Mouse (Mus musculus): ENCODE data around the gene Pard6b. TPM values are rescaled to one million over a fixed set of nuclear protein-coding genes. Genes with fewer than 3 reads are reported as not detected.

Gene Pard6b
- polyA plus RNA-seq, 1 experiment from 2014 or later, result 10.1 TPM

DNA sequence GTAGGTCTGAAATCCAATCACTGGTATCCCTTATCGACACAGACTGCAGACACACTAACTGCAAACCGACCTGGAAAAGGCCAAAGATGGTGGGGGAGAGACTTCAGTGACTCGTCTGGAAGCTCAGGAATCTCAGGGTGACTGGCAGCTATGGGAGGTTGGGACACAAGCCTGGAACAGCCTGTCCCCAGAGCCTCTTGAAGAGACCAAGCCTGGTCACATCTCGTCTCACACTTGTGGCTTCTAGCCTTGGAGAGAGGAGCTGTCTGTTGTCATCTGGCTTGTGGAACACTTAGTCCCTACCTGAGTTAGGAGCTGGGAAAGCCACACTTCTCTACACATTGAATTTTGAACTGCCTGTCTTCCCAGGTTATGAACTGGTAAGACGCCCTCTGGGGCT is 10.4 kb upstream of the Pard6b start:
- no peaks in the 10 kb centered on the region for H3K27me3 ChIP-seq (replicated peaks)
- no peak overlapping the region for H3K9ac ChIP-seq
- H3K4me1 ChIP-seq, result peaks cover 9% of the 10 kb centered on the region
- H3K4me2 ChIP-seq (replicated peaks), result no peak overlapping the region
- no peaks in the 10 kb centered on the region for H3K9me3 ChIP-seq
- no peak overlapping the region for H3K27ac ChIP-seq
- no peak overlapping the region for H3K4me3 ChIP-seq
- H3K36me3 ChIP-seq, result no peaks in the 10 kb centered on the region
- 71% methylated on average over 5 of the region's 5 CpGs for WGBS
- no peak for ATAC-seq (ENCODE audit: low FRiP score, low read depth)

DNA sequence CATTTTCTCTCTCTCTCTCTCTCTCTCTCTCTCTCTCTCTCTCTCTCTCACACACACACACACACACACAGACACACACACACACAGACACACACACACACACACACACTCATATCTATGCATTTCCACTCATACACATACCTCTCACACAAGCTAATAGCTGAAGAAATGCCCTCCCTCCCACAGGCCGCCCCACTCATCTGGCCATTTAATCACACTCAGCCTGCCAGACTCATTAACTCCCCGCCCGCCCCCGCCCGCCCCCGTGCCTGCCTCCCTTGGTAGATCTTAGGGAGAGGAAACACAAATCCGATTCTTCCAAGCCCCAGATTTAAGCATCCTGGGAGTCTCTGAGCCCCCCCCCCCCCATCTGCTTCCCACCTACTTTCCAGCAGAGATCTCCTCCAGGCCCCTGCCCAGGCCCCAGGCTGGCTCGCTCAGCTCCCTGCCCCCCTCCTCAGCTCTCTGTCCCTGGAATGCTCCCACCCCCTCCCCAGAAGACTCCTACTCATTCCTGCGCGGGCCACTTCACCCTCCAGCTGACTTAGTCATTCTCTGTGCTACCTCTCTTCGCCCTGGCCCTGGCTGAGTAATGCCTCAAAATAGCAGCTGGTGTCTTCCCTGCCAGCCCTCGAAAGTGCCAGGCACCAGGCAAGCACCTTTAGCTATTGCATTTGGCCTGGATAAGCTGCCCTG is 8.2 kb upstream of the Pard6b start:
- no peaks in the 10 kb centered on the region for H3K36me3 ChIP-seq
- H3K27me3 ChIP-seq (replicated peaks), result no peaks in the 10 kb centered on the region
- H3K4me2 ChIP-seq (replicated peaks), result peak overlapping the region; percentile 16
- no peak overlapping the region; the same call in 1 of the 2 replicates for H3K9ac ChIP-seq
- H3K27ac ChIP-seq, result no peak overlapping the region
- no peak overlapping the region for H3K4me3 ChIP-seq
- peaks cover 9% of the 10 kb centered on the region for H3K4me1 ChIP-seq
- no peaks in the 10 kb centered on the region for H3K9me3 ChIP-seq
- WGBS, result 15% methylated on average over 11 of the region's 12 CpGs
- ATAC-seq (ENCODE audit: low FRiP score, low read depth), result no peak

GRCm38 (mm10) chr2:168073722-168074121 is 7.1 kb upstream of the Pard6b start:
- Histone ChIP-seq H3K4me2 (replicated peaks) (no peak overlapping the region), H3K4me3 (no peak overlapping the region), H3K27ac (no peak overlapping the region), H3K9ac (no peak overlapping the region), H3K27me3 (replicated peaks) (no peaks in the 10 kb centered on the region), H3K4me1 (peaks cover 9% of the 10 kb centered on the region), H3K9me3 (no peaks in the 10 kb centered on the region), H3K36me3 (no peaks in the 10 kb centered on the region)
- WGBS, result 68% methylated on average over 5 of the region's 5 CpGs
- ATAC-seq (ENCODE audit: low FRiP score, low read depth), result no peak

DNA sequence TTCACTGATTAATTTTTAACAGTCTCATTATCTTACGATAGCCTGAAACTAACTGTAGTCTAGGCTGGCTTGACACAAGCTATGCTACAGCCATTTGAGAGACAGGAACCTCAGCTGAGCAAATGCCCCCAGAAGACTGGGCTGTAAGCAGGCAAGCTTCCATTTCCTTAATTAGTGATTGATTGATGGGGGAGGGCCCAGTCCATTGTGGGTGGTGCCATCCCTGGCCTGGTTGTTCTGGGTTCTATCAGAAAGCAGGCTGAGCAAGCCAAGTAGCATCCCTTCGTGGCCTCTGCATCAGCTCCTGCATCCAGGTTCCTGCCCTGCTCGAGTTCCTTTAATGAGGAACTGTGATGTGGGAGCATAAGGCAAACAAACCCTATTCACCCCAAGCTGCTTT is 6.3 kb upstream of the Pard6b start:
- no peaks in the 10 kb centered on the region for H3K27me3 ChIP-seq (replicated peaks)
- peaks cover 9% of the 10 kb centered on the region for H3K4me1 ChIP-seq
- no peak overlapping the region for H3K4me3 ChIP-seq
- no peak for ATAC-seq (ENCODE audit: low FRiP score, low read depth)
- no peak overlapping the region for H3K27ac ChIP-seq
- WGBS, result 55% methylated on average over 3 of the region's 3 CpGs
- no peak overlapping the region for H3K4me2 ChIP-seq (replicated peaks)
- H3K9me3 ChIP-seq, result no peaks in the 10 kb centered on the region
- H3K9ac ChIP-seq, result no peak overlapping the region
- H3K36me3 ChIP-seq, result no peaks in the 10 kb centered on the region

DNA sequence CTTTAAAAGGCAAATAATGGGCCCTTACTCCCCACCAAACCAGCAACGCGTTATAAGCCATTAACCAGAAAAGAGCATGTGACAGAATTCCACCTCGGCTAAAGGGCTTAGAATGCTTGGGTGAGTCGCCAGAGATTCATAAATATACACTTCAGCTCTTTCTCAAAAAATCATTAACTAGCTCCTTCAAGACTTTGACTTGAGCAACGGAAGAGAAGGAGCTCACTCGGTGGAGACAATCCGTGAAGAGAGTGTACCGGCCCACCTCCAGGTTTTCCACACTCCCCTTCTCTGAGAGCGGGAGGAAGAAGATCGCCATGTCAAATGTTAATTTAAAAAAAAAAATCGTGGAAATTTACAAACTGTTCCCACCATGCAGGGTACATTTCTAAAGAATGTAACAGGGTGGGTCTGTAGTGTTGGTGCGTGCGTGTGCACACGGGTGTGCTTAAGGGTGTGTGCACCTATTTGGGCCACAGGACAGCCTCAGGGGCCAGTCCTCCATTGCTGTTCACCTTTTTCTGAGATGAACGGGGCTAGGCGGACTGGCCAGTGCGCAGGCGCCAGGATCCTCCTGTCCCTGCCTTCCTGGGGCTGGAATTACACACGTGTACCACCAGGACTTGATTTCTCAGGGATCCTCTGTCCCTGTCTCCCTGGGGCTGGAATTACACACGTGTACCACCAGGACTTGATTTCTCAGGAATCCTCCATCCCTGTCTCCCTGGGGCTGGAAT is 3.8 kb upstream of the Pard6b start:
- Histone ChIP-seq H3K4me2 (replicated peaks) (no peak overlapping the region), H3K9ac (no peak overlapping the region), H3K4me3 (no peak overlapping the region), H3K36me3 (no peaks in the 10 kb centered on the region), H3K27me3 (replicated peaks) (peaks cover 4% of the 10 kb centered on the region; the same call in 1 of the 2 replicates), H3K4me1 (peaks cover 20% of the 10 kb centered on the region), H3K27ac (no peak overlapping the region), H3K9me3 (no peaks in the 10 kb centered on the region)
- ATAC-seq (ENCODE audit: low FRiP score, low read depth), result no peak
- WGBS, result 83% methylated on average over 20 of the region's 20 CpGs

DNA sequence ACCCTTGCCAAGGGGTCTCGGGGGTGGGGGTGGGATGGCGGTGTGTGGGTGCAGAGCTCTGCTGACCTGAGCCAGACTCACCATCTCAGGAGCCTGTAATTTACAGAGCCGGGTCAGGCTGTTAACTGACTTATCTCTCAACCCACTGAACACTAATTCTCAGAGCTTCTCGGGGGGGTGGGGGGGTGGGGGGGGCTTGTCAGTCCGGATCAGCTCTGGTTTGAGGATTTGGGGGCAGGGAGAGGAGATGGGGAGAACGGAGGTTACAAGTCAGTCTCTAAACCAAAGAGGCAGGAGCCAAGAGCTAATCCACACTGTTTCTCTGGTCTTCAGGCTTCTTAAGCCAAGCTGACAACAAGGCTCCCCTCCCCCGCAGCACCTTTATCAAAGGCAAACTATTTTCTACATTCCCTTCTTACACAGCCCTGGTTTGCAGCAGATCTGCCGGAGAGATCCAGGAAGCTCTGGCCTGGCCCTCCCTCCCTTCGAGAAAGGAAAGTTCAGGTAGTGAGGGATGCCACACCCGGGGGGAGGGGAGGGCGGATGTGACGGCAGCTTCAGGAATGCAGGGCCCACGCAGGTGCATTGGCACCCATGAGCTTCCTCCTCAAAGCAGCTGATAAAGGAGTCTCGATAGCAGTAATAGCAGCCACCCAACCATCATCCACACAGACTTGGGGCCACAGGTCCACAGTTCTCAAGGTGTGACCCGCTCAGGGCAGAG is 2.5 kb upstream of the Pard6b start:
- no peak for ATAC-seq (ENCODE audit: low FRiP score, low read depth)

DNA sequence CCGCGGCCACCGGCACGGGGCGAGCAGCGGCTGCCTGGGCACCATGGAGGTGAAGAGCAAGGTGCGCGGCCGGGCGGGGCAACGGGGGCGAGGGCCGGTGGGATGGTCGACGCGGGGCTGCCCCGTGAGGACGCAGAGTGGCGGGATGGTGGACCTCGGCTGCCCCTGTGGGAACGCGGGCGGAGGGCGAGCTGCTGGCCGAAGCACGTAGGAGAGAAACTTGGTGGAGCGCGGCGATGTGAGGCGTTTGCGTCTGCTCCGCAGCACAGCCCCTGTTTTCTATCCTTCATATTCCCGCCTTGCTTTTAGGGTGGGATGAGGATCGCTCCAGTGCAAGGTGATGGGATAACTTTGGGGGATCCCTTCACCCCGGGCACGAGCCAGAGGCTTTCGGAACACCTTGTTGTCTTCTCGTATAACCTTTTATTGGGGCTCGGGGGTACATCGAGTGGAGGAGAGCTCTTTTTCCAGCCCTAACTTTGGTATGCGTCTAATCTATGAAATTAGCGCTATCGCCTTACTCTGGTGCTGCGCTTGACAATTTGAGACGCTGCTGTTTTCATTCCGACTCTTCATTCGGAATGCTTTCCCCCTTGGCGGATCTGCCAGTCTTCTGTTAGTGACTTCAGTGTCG is 612 bp downstream of the Pard6b start:
- ATAC-seq (ENCODE audit: low FRiP score, low read depth), result no peak; the same call in 1 of the 2 replicates
- peak overlapping the region; percentile 62 for H3K27ac ChIP-seq
- no peaks in the 10 kb centered on the region for H3K9me3 ChIP-seq
- peak overlapping the region; percentile 82 for H3K4me3 ChIP-seq
- peak overlapping the region; percentile 87 for H3K9ac ChIP-seq
- peaks cover 17% of the 10 kb centered on the region; the same call in 1 of the 2 replicates for H3K4me1 ChIP-seq
- H3K4me2 ChIP-seq (replicated peaks), result peak overlapping the region; percentile 98
- H3K36me3 ChIP-seq, result no peaks in the 10 kb centered on the region
- WGBS, result 1% methylated on average over 49 of the region's 49 CpGs
- H3K27me3 ChIP-seq (replicated peaks), result peaks cover 14% of the 10 kb centered on the region

More for the DNA sequence above, 2.5 kb upstream of the Pard6b start:
- H3K9ac ChIP-seq, result no peak overlapping the region
- H3K4me3 ChIP-seq, result no peak overlapping the region
- no peaks in the 10 kb centered on the region for H3K36me3 ChIP-seq
- H3K9me3 ChIP-seq, result no peaks in the 10 kb centered on the region
- H3K27ac ChIP-seq, result no peak overlapping the region
- peaks cover 17% of the 10 kb centered on the region; the same call in 1 of the 2 replicates for H3K4me1 ChIP-seq
- peaks cover 14% of the 10 kb centered on the region for H3K27me3 ChIP-seq (replicated peaks)
- no peak overlapping the region for H3K4me2 ChIP-seq (replicated peaks)
- WGBS, result 56% methylated on average over 15 of the region's 15 CpGs

DNA sequence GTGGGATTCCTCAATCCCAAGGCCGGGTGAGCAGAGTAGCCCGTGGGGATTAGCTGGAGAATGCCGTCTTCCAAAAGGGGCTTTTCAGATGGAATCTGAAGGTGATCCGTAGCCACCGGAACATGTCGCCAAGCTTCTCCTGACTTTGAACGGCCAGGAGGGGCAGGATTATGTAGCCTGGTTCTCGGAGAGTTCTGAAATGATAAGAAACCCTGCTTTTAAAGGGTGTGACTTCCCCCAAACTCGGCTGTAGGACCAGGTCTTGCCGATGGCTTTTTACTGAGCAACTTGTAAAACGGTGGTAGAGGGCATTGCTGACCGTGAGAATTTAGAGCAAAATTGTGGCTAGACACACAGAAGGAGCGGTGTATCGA is 1.1 kb downstream of the Pard6b start:
- Histone ChIP-seq H3K4me1 (peaks cover 17% of the 10 kb centered on the region; the same call in 1 of the 2 replicates), H3K4me3 (peak overlapping the region; percentile 82), H3K27ac (no peak overlapping the region), H3K36me3 (no peaks in the 10 kb centered on the region), H3K9ac (peak overlapping the region; percentile 87), H3K4me2 (replicated peaks) (peak overlapping the region; percentile 98), H3K27me3 (replicated peaks) (peaks cover 14% of the 10 kb centered on the region), H3K9me3 (no peaks in the 10 kb centered on the region)
- WGBS, result 6% methylated on average over 14 of the region's 14 CpGs
- ATAC-seq (ENCODE audit: low FRiP score, low read depth), result no peak

DNA sequence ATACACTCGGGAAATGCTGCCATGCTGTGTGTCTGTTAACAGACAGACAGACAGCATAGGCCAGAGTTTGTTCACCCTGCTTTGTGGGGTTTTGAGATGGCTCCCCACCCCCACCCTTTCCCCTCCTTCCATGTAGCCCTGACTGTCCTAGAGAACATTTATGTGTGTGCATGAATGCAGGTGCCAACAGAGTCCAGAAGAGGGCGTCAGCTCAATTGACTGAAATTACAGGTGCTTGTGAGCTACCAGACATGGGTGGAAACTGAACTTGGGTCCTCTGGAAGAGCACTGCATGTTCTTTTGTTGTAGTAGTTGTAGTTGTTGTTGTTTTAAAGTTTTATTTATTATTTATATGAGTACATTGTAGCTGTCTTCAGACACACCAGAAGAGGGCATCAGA is 2.8 kb downstream of the Pard6b start:
- Histone ChIP-seq H3K9ac (no peak overlapping the region), H3K4me3 (no peak overlapping the region), H3K4me1 (peaks cover 17% of the 10 kb centered on the region; the same call in 1 of the 2 replicates), H3K27ac (no peak overlapping the region), H3K9me3 (no peaks in the 10 kb centered on the region), H3K4me2 (replicated peaks) (no peak overlapping the region), H3K36me3 (no peaks in the 10 kb centered on the region), H3K27me3 (replicated peaks) (peaks cover 14% of the 10 kb centered on the region)
- 83% methylated on average over 2 of the region's 2 CpGs for WGBS
- ATAC-seq (ENCODE audit: low FRiP score, low read depth), result no peak

DNA sequence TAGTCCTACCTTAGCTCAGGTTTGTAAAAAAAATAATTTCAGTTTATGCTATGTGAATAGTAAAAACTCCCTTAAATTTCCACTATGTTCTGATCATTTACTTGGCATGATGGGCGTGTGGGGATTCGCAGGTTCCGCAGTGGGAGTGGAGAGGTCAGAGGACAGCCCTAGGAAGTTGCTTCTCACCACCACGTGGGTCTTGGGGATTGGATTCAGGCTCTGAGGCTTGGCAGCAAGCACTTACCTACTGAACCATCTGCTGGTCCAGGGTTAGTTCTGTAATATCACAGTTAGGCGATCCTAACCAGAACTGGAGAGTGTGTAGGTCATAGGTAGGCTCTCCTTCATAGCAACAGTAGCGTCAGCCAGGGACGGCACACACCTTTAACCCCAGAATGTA is 3.4 kb downstream of the Pard6b start:
- Histone ChIP-seq H3K4me2 (replicated peaks) (no peak overlapping the region), H3K27ac (no peak overlapping the region), H3K27me3 (replicated peaks) (peaks cover 14% of the 10 kb centered on the region), H3K4me3 (no peak overlapping the region), H3K9me3 (no peaks in the 10 kb centered on the region), H3K9ac (no peak overlapping the region), H3K4me1 (peaks cover 17% of the 10 kb centered on the region; the same call in 1 of the 2 replicates), H3K36me3 (0 out of 2 replicates have a peak, but pooled peaks cover 3% of the 10 kb centered on the region)
- ATAC-seq (ENCODE audit: low FRiP score, low read depth), result no peak
- WGBS, result 94% methylated on average over 7 of the region's 7 CpGs

DNA sequence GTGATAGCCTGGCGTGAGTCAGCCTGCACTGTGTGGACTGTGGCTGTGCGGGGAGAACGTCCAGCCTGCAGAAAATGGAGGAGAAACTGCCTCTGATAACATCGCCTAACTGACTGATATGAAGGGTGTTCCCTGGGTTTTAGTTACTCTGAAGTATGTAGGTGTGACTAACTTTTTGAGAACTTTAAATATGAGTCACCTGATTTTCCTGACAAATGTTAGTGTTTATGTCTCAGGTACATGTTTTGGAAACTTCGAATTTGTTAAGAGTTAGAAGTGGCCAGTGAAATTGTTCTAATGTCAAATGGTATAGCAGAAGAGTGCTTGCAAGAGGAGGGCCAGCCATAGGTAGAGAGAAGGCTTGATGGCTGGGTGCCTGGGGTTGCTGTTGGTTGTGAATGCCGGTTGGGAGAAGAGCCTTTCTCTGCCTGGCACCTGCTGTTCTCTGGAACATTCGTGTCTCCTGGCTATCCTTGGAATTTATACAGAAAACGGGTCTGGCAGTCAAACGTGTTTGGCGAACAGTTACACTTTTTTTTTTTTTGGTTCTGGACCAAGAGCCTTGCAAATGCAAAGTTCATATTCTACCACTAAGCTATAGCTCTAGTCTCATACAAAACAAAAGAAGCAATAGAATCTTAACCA is 4.9 kb downstream of the Pard6b start:
- H3K9ac ChIP-seq, result no peak overlapping the region
- peaks cover 14% of the 10 kb centered on the region for H3K27me3 ChIP-seq (replicated peaks)
- H3K9me3 ChIP-seq, result no peaks in the 10 kb centered on the region
- no peak overlapping the region for H3K4me3 ChIP-seq
- peaks cover 10% of the 10 kb centered on the region; the same call in 1 of the 2 replicates for H3K4me1 ChIP-seq
- H3K27ac ChIP-seq, result no peak overlapping the region
- no peak for ATAC-seq (ENCODE audit: low FRiP score, low read depth)
- 75% methylated on average over 10 of the region's 10 CpGs for WGBS
- H3K4me2 ChIP-seq (replicated peaks), result no peak overlapping the region
- 0 out of 2 replicates have a peak, but pooled peaks cover 12% of the 10 kb centered on the region for H3K36me3 ChIP-seq
